In genomic region chr10:39244061-39244460, GRCm38 (mm10) we compare ENCODE assay signal across 32 mouse cellular contexts.
"Had no signal": no experiment of that assay in that cellular context is flagged by ENCODE, and none has a peak within 500 bp of the region (broad histone marks: within the 10 kb centered on the region; RNA-seq: fewer than 3 reads in every experiment).

No protein-coding gene starts in this region.

- H3K4me1 ChIP-seq: liver, embryonic 12.5 days; liver, embryonic 13.5 days had no signal

- H3K27ac ChIP-seq: limb, embryonic 10.5 days; limb, embryonic 12.5 days; limb, embryonic 13.5 days; limb, embryonic 15.5 days; liver, embryonic 12.5 days; liver, embryonic 13.5 days; liver, embryonic 14.5 days; liver, embryonic 15.5 days; lung, embryonic 15.5 days; macrophage; midbrain, embryonic 10.5 days; midbrain, embryonic 12.5 days; midbrain, embryonic 13.5 days; midbrain, embryonic 15.5 days; neural tube, embryonic 12.5 days had no signal

- ATAC-seq: liver, embryonic 12.5 days; liver, postnatal 0 days; lung, postnatal 0 days; midbrain, embryonic 13.5 days; midbrain, embryonic 15.5 days; midbrain, embryonic 16.5 days had no signal

- H3K9me3 ChIP-seq: limb, embryonic 10.5 days; limb, embryonic 12.5 days; limb, embryonic 13.5 days; limb, embryonic 15.5 days; liver, embryonic 12.5 days; liver, embryonic 13.5 days; liver, embryonic 15.5 days; lung, embryonic 15.5 days; megakaryocyte, embryonic 14.5 days; midbrain, embryonic 10.5 days; midbrain, embryonic 12.5 days; midbrain, embryonic 13.5 days; midbrain, embryonic 15.5 days; neural tube, embryonic 12.5 days had no signal

- H3K4me2 ChIP-seq: limb, embryonic 12.5 days; limb, embryonic 13.5 days; limb, embryonic 15.5 days; liver, embryonic 11.5 days; liver, embryonic 12.5 days; liver, embryonic 13.5 days; liver, embryonic 15.5 days; lung, embryonic 14.5 days; lung, embryonic 15.5 days; midbrain, embryonic 11.5 days; midbrain, embryonic 12.5 days; midbrain, embryonic 13.5 days; midbrain, embryonic 15.5 days; neural tube, embryonic 12.5 days had no signal

- H3K4me3 ChIP-seq: limb, embryonic 10.5 days; limb, embryonic 12.5 days; limb, embryonic 13.5 days; limb, embryonic 15.5 days; liver, embryonic 12.5 days; liver, embryonic 13.5 days; liver, embryonic 15.5 days; lung, embryonic 15.5 days; megakaryocyte, embryonic 14.5 days; midbrain, embryonic 10.5 days; midbrain, embryonic 12.5 days; midbrain, embryonic 13.5 days; midbrain, embryonic 15.5 days; myocyte; neural tube, embryonic 12.5 days had no signal

- H3K36me3 ChIP-seq: limb, embryonic 10.5 days; limb, embryonic 12.5 days; limb, embryonic 13.5 days; limb, embryonic 15.5 days; liver, embryonic 12.5 days; liver, embryonic 13.5 days; liver, embryonic 15.5 days; lung, embryonic 15.5 days; midbrain, embryonic 10.5 days; midbrain, embryonic 12.5 days; midbrain, embryonic 13.5 days; midbrain, embryonic 15.5 days; neural tube, embryonic 12.5 days had no signal

- H3K27me3 ChIP-seq: limb, embryonic 12.5 days; limb, embryonic 13.5 days; limb, embryonic 15.5 days; liver, embryonic 12.5 days; liver, embryonic 13.5 days; liver, embryonic 15.5 days; lung, embryonic 15.5 days; midbrain, embryonic 12.5 days; midbrain, embryonic 13.5 days; midbrain, embryonic 15.5 days; neural tube, embryonic 12.5 days had no signal

- DNase-seq: left cerebral cortex, postnatal 4 days; liver; liver, embryonic 13.5 days; liver, postnatal 0 days; lung, adult 18-20 months; lung, adult 2 months; lung, embryonic 14.5 days; lung, postnatal 10 days; lung, postnatal 14 days; lung, postnatal 36 days; lung, postnatal 4 days; midbrain, embryonic 14.5 days had no signal

- H3K9ac ChIP-seq: limb, embryonic 12.5 days; limb, embryonic 13.5 days; limb, embryonic 15.5 days; liver, embryonic 12.5 days; liver, embryonic 13.5 days; liver, embryonic 14.5 days; liver, embryonic 15.5 days; liver, postnatal 0 days; lung, embryonic 14.5 days; lung, embryonic 15.5 days; midbrain, embryonic 12.5 days; midbrain, embryonic 13.5 days; midbrain, embryonic 15.5 days; neural tube, embryonic 12.5 days had no signal
